Mouse (Mus musculus) olfactory bulb, adult 2 months (tissue): ENCODE measurements at regions not wholly inside any gene's neighbourhood (a gene's known extent, or its start where the extent isn't known, plus 50 kb on each side); places are given as distances from the start of the nearest gene placed in this dataset.

ENCODE experiments used
- CTCF ChIP-seq: fragments of 200-500 bp; IDR thresholded peaks from 2 replicates; pipeline ENCODE4 v1.5.1; 2012; ENCODE audit warnings: low read depth, mild to moderate bottlenecking, low read length, moderate library complexity; ENCODE audit not compliant: insufficient read depth
- POLR2A ChIP-seq: fragments of 200-500 bp; IDR thresholded peaks from 2 replicates; pipeline ENCODE4 v1.6.1; 2012; ENCODE audit warnings: mild to moderate bottlenecking, low read depth, low read length, moderate library complexity; ENCODE audit not compliant: insufficient read depth

DNA sequence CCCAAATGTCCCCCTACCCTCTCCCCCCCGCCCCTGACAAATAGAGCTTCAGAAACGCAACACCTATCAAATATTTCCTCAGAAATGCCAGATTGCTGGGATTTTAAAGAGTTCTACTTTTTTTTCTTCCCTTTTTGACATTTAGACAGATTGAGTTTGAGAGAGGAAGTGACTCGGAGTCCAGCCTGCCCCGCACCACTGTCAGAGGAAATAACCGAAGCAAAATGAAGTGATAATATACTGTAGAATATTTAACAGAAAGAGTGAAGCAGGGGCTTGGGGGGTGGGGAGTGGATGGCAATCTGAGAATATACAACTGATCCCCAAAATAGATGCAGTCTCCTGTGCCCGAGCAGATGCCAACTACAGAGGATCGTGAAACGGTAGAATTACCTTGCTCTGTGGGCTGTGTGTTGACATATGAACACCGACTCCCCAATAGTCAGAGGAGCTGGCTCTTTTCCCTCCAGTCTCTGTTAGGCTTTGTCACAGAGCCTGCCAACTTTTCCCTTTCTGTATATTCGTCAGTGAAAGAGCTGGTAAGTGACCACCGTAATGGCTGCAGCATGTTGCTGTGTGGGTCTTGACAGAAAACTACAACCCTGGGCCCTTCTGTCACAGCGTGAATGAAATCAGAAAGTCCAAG is 2800.9 kb upstream of the Gm7489 start:
- TF ChIP-seq CTCF, result no peak
- TF ChIP-seq POLR2A, result no peak
